Mouse (Mus musculus) testis, adult 10 weeks (tissue): ENCODE results near the gene Psmc2. TPM values are rescaled to one million over a fixed set of nuclear protein-coding genes. Genes with fewer than 3 reads are reported as not detected.

Experiments
- polyA plus RNA-seq: library from polyadenylated mRNA; stranded (reverse); fragments of 350-450 nt; fragmentation: Illumina TruSeq; extraction: RNeasy Lipid Tissue Mini Kit (QIAGEN cat#74804); gene quantifications from one replicate; pipeline ENCODE4 v1.2.3, GENCODE M21; 2014; ENCODE audit warnings: low read depth, low replicate concordance

Gene Psmc2
- 329 TPM for polyA plus RNA-seq

GRCm38 (mm10) chr5:21785053-21785452 lies at the start of gene Psmc2, which contains the start of gene Dnajc2:
Gene Psmc2 (plus strand): TSS chr5:21785283.
Gene Dnajc2 (minus strand): TSS chr5:21785251.

GRCm38 (mm10) chr5:21736956-21737585 lies 48.0 kb upstream of the Psmc2 start, which contains the start of gene Pmpcb:
Gene Pmpcb (plus strand): TSS chr5:21737141.

Other genes with a start within 250 kb of the Psmc2 start
- 2.0 TPM for gene Lrrc17, start 241.7 kb upstream of the Psmc2 start, polyA plus RNA-seq
- gene Fbxl13, start 139.6 kb upstream of the Psmc2 start, polyA plus RNA-seq = 264 TPM
- gene Armc10, start 139.5 kb upstream of the Psmc2 start, polyA plus RNA-seq = 15.8 TPM
- gene Napepld, start 83.9 kb upstream of the Psmc2 start, polyA plus RNA-seq = 31.7 TPM
- gene Pmpcb, start 48.1 kb upstream of the Psmc2 start, polyA plus RNA-seq = 551 TPM
- 553 TPM for gene Dnajc2, start within 50 bp of the Psmc2 start, polyA plus RNA-seq
- gene Slc26a5, start 80.3 kb downstream of the Psmc2 start, polyA plus RNA-seq = 0.13 TPM